Mouse (Mus musculus) layer of hippocampus, adult 11-12 months (tissue): ENCODE results near the gene Gm28308.

ENCODE experiments used
- DNase-seq: peaks from one replicate; pipeline ENCODE4 v3.0.0; 2022; ENCODE audit warnings: low spot score

Gm28308 gene

DNA sequence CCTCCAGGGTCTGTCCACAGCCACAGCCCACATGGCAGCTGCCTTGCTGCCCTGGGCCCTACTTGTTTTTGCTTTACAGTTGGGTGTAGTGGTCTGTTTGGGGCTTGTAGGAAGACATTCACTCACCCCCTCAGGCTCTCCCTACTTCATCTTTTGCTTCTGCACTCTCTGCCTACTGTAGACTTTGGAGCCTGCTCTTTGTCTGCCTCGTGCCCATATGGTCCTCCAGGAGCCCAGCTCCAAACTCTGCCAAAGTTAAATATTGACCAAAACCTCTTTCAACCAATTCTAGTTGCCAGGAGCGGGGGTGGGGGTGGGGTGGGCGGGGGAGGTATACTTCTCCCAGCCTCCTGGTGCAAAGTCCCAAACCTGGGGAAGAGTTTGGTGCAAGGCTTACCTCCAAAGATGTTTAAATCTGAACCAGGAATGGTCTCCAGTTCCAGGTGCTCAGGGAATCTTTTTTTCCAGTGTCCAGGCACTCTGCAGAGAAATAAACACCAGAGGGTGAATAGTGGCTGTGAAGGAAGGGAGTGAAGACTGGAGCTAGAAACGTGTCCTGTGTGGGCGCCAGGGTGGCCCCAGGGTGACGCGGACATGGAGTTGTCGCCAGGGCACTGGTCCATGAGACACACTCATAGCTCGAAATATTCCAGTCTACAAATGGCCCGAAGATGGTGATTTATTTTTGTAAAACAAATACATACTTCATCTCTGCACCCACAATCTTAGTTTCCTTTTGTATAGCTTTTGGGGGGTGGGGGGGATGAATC lies 29.6 kb downstream of the Gm28308 start:
- no peak for DNase-seq

DNA sequence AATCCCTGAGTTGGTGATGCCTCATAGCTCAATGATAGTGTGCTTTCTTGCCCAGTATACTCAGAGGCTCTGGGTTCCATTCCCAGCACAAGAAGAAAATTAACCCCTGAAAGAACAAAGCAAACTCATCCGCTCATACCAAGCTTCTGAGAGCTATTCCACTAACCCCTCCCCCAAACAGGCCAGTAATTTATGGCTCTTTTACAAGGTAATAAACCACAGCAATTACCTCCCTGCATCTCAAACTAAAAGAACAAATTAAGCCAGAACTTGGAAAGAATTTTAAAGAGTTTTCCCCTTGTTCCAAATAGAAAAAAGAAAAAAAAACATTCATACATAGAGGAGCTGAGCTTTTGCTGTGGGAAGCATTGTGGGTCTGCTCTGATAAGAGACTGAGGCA lies 30.3 kb downstream of the Gm28308 start:
- no peak for DNase-seq

DNA sequence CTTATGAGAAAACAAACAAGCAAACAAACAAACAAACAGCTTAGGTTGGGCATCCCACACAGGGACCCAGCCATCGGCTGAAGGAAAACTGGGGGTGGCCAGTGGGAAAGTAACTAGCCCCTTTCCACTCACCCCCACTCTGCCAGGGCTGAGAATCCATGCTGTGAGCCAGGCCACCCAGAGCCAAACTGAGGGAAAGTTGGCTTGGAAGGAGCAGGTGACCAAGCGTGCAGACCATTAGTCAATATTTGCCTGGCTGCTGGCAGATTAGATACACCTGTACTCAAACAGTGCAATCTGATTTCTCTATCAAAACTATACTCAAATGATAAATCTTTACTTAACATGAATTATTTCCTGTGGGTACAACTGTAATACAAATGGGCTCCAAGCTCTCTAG lies 31.1 kb downstream of the Gm28308 start:
- DNase-seq = no peak

DNA sequence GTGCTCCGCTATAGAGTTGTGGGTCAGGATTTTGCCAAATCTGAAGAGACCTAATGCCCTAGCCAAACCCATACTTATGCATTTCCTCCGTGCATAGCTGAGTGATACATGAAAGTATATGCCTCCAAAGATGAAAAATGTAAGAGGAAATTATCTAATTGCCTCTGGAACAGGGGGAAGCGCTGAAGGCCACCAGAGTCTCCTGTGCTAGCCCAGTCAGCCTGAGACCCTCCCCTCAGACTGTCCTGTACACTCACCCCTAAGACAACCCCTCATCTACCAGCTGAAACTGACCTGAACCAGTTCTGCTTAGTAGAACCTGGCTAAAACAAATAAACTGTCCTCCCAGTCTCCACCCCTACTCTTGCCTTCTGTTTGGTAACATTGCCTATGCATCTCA lies 32.4 kb downstream of the Gm28308 start:
- no peak for DNase-seq

DNA sequence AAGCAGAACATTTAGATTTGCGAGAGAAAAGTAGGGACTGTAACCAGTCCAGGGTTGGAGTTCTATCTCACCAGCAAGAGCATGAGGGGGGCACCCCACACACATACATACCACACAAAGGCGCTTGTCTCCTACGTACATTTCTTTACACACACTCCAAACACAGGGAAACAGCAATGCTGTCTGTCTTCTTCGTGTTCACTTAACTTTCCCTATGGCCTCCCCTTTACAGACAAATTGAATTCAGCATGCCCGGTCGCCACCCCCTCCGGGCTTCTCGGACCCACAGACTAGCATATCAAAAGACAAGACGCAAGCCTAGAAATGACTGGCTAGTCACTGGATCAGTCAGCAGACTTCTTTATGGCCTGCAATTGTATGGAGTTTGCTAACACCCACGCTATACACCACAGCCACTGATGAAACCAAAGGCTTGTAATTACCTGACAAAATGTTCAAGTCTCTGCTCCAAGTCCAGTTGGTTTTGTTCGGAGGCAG lies 32.9 kb downstream of the Gm28308 start:
- DNase-seq = no peak

DNA sequence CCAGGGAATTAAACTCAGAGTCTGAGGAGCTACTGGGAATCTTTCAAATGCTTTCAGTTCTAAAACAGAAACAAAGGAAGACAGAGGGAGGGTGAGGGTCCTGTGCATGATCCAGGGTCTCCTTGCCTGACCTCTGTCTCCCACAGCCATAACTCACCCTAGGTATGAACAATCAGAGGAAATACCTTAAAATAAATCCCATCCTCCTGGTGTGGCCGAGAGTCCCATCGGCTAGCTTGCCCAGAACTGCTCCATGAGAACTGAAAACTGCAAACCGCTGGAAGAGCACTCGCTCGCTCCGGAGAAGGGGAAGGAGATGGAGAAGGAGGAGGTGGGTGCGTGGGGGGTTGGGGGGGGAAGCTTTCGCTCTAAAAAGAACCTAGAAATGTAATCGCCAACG lies 33.4 kb downstream of the Gm28308 start:
- DNase-seq = no peak

DNA sequence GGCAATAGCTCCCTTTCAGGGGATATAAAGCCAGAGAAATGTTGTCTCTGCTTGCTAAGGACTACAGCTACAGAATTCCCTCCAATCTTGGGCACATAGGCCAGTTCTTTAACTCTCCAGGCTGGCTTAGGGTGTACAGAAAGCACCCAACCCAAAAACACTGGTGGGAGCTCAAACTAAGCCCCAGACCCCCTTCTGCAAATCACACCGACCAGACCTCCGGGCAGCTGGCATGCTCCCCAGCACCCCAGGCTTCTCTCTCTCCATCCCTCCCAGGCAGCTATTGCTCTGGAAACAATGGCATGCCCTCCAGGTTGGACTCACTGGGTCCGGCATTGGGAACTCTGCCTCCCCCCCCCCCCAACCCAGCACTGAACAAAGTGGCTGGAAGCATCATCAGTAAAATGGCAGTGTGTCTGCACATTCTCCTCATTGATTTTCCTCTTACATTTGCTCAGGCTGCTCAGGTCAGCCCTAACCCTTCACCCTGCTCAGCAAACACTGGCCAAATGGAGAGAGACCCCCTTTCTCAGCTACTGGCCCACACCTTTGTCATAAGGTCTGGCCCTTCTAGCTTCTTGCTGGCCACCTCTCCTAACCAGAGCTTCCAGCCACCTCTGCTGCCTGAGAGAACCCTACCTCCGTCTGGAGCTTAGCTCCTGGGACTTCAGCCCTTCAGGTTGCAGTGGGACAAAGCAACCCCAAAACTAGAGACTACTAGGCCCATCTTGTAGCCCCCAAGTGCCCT lies 34.0 kb downstream of the Gm28308 start:
- DNase-seq = no peak

DNA sequence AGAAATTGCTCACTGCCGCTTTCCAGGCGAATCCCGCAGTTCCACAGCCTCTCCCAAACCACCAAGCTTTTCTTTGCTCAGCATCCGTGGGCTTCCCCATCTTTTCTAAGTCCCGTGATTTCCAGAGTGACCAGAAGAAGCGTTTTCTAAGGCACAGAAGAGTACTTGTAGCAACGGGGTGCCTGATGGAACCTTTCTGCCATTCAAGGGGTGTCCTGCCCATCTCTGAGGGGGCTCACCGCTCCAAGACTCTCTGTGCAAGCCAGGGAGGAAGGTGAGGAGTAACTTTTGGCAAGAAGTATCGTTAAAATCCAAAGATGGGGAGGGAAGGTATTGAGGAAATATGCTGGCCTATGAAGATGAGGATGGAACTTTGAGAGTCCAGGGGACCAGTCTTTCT lies 35.3 kb downstream of the Gm28308 start:
- no peak for DNase-seq

DNA sequence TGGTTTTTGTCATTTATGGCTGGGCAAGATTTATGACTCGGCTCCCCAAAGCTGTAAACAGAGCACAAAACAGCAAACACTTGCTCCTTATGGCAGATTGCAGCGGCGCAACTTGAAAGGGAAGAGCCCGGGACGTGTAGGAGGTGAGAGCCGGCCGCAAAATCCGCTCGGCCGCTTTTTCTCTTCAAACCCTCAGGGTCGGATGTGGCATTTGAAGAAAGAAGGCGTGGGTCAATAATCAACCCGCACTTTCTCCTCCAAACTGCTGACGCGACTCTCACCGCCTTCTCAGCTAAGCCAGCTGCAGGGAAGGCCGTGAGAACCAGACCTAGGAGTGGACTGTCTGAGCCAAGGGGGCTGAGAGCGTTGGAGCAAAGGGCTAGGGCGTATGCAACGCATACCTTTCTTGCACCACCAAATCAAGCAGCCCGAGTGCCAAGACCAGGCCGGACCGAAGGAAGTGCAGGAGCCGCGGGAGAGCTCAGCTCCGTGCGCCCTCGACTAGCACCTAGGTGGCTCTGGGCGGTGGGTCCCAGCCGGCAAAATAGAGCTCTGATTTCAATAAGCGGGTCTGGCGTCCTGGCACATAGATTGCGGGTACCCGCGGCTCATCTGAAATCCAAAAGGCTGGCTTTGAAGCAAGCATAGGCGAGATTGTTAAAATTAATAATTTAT lies 35.9 kb downstream of the Gm28308 start, which contains the start of gene 5730596B20Rik:
Gene 5730596B20Rik (plus strand): TSS at position 438 of the 675 bp plus-strand sequence.
- DNase-seq = no peak

DNA sequence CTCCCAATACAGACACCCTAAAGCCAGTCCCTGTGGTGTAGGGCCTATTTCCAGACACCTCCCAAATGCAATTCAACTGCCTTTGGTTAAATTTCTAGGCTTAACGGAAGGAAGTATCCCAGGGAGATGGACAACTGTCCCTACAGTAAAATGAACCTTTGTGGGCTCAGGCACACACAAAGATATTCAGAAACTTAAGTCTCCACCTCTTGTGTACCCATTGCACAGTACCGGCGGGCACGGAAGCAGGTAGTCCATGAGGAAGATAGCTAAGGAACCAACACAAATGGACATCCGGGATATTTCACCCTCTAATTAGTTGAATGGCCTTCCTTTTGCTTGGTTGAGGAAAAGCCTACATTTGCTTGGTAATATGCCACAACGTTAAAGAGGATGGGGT lies 36.7 kb downstream of the Gm28308 start:
- DNase-seq = no peak

DNA sequence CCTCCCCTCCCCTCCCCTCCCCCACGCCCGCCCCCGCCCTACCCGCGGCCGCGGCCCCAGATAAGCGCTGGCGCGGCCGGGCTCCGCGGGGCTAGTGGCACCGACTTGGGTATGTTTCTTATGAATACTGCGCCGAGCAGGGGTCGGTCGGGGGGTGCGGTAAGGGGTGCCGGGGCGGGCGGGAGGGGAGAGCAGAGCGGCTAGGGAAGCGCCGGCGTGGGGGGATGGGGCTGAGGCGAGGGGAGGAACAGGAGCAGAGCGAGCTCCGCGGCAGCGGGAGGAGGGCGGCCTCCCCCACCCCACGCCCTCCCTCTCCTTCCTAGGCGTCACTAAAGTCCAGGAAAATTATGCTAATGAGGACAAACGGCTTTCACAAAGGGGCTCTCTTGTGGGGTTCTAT lies 37.3 kb downstream of the Gm28308 start:
- no peak for DNase-seq

DNA sequence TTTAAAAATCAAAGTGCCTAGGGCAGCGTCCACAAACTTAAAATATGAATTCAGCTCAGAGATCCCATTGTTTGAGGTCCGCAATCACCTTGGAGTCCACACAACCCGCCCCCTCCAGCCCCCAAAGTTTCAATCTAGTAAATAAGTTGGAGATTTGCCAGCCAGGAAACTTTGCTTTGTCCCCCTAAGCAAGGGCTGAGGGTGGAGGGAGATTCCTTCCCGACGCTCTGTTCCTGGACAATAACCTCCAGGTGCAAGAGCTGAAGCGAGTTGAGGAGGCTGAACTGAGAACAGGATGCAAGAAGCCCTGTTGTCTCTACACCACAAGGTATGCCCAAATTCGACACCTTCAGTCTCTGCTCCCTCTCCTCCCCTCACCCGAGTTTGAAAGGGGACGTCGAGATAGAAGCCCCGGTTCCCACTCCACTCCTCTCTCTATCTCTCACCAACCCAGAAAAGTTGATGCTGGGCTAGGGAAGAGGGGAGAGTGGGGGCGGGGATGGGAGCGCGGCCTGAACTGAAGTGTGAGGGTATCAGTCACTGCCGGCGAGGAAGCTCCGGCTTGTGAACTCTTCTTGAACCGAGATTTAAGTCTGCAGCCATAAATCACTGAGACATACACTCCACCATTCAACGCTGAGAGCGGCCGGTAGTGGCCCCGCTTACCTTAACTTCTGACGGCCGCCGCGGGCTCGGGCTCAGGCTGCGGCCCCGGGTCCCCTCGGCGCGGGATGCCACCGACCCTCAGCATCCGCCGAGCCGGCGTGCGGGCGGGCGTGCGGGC lies 38.0 kb downstream of the Gm28308 start:
- DNase-seq = no peak

DNA sequence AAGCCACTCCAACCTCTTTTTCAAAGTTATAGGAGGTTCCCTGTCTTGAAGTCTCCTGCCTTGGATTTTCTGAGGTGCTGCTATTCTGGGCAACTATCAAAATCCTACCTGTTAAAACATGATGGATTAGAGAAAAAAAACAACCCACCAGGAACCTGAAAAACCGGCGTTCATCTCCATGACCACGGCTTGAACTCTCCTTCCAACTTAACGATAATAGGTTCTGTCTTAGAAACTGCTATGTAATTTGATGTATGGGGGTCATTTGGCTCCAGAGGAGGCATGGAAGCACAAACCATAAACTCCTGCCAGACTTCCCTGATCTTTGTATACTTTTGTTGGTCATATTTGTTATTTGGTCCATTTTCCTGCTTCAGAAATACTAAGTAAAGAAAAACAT lies 39.5 kb downstream of the Gm28308 start:
- DNase-seq = no peak

DNA sequence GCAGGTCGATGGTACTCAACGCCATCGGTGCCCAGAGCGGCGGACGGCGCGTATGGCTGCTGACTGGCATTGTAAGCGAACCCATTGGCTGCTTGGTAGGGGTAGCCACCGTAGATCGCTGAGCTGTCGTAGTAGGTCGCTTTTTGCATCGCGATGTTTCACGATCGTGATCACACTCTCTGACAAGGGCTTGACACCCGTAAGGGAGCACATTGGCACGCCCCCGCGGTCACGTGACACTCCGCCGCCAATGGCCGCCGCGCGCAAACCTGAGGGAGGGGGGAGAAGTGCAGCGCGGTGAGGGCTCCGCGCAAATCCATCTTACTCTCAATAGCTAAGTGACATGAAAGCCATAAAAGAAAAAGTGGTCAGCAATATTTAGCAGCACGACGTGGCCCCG lies 40.6 kb downstream of the Gm28308 start:
- DNase-seq = no peak

DNA sequence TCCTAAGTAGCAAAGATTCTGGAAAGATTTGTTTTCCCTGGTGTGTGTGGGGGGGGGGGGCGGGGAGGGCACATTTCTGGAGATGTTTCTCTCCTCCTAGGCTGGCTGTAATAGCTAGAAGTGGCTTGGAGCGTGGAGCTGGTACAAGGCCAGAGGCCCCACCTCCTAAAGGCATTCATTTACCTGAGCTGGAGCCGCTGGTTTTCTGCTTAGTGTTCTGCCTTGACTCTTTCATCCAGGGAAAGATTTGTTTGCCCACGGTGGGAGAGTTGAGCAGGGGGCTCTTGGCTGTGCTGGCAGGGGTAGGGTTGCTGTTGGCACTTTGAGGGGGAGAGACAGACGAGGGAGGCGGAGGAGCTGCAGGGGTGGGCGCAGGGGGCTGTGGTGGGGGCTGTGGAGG lies 41.2 kb downstream of the Gm28308 start:
- no peak for DNase-seq

DNA sequence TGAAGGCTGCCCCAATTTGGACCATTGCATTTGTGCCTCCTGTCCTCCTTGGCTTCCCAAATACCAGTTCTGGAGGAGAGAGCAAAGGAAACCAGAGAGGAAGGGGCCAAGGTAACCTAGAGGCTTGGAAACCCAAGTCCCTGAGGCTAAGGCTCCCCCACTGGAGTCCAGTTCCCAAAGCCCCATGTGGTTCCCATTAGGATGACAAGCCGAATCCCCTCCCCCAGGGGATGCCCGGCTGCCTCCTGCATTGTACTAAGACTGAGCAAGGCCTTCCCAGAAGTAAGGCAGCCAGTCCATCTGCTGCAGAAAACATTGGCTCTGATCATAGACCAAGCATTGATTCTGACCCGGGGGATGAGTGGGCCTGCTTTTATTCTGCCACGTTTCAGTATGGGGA lies 41.8 kb downstream of the Gm28308 start:
- no peak for DNase-seq

DNA sequence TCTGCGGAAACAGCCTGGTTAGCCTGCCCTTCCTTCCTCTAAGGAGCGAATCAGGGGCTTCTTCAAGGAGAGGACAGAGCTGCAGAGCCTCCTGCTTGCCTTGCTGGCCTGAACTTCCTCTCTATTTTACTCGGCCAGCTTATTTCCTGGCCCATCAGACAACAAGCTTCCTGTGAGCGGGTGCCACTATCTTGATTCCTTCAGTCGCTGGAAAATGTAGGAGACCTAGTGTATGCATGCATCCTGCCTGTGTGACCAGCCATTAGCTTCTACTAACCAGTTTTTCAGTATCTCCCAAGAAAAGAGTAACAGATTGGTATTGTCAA lies 42.3 kb downstream of the Gm28308 start:
- DNase-seq = no peak

DNA sequence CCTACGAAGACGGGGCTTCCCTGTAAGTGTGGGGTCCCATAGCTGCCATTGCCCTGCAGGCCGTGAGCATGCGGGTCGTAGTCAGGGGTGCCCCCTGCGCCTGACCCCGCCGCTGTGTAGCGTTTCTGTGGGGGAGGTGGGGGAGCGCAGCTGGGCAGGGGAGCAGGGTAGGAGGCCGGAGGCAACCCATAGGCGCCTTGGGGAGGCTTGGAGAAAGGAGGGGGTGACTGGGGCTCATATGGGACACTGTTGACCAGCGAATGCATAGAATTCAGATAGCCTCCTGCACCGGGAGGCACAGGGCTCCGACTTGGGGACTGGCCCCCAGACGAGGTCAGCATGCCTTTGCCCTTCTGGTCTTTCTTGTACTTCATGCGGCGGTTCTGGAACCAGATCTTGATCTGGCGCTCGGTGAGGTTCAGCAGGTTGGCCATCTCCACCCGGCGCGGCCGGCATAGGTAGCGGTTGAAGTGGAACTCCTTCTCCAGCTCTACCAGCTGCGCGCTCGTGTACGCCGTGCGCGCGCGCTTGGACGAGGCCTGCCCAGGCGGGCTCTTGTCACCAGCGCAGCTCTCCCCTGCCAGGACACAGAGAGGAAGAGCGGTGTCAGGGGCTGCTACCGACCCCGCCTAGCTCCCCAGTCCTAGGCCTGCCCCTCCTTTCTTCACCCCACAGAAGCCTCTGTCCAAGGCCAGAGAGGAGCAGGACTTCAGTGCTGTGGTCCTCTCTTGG lies 42.8 kb downstream of the Gm28308 start:
- no peak for DNase-seq

DNA sequence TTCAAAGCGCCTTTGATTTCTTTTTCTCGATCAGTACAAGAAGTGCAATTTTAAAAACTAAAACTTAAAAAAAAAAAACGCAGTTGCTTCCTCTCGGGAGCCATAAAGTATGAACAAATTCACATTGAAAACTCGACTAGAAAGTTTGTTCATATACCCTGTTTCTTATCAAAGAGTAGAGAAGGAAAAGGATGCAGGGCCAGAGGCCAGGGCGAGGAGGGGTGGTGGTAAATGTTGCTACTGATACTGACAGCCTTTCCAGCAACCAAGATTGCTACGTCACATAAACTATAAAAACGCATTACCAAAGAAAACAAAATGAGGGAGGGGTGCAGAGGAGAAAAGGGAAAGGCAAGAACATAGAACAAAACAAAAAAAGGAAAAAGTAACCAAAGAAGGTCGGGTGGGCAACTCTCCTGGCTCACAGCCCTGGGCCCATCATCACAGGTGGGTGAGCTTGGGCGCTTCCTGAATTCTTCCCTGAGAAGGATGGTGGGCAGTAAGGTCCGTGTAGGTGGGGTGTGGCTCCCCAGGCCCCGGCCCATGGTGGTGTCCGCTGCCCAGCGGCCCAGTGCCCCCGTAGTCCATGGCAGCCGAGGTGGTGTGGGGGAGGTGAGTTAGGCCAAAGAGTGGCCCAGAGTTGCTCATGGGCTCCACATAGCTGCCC lies 43.5 kb downstream of the Gm28308 start:
- no peak for DNase-seq

DNA sequence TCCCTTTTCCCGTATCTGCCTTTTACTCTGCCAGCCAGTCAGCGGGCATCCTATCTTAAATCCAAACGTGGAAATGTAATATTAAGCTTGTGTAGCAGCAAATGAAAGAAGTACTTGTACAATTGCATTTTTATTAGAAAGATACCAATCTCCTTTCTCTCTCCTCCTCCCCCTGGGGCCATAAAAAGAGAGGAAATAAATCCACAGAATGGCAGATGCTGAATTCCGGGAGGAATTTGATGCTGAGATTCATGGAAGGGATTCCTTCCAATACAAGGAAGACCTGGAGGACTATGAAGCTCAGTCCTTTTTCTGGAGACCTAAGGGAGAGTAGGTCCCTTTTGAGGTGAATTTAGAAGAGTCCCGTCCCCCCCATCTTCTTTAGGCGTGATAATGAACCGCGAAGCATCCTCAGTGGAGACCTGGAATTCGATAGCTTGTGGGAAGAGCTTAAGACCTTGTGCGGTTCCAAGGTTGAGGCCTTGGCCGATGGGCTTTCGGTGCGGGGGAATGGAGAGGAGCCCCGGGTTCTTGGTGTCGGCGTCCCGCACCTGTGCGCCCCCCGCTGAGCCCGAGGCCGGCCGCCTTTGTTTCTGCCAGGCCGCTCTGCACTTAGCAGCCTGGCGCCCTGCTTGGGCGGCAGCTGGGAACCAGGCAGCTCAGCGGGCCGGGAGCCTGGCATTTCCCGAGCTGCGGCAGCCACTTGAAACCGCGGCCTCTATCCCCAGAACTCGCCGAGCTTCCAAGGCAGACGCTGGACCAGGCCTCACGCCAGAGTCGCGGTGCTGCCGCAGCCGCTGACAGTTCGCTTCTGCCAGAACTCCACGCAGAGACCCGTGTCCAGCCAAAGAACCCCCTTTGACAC lies 44.7 kb downstream of the Gm28308 start:
- DNase-seq = no peak
